Mouse (Mus musculus) spleen, adult 2 months (tissue): Measurements from ENCODE around the gene Slc6a5. TPM values are rescaled to one million over a fixed set of nuclear protein-coding genes. Genes with fewer than 3 reads are reported as not detected.

Experiments used
- DNase-seq, 2 experiments: peaks; one replicate each; pipeline versions ENCODE4 v3.0.0 to v3.0.0-alpha.2; 2012 to 2021; ENCODE audit warnings: low spot score in 2 of 2, low read depth in 1 of 2
- H3K27ac ChIP-seq: fragments of 200-500 bp; 2 replicates; pipeline ENCODE4 v1.5.1; 2012; ENCODE audit warnings: low read length, inconsistent platforms; ENCODE audit not compliant: insufficient read depth
- H3K27me3 ChIP-seq: fragments of 200-500 bp; 2 replicates; pipeline ENCODE4 v1.6.1; 2012; ENCODE audit warnings: mild to moderate bottlenecking, moderate library complexity, low read length, inconsistent platforms; ENCODE audit not compliant: control insufficient read depth, insufficient read depth
- H3K36me3 ChIP-seq: fragments of 200-500 bp; 2 replicates; pipeline ENCODE4 v1.6.1; 2012; ENCODE audit warnings: mild to moderate bottlenecking, low read length, inconsistent platforms; ENCODE audit not compliant: control insufficient read depth, insufficient read depth
- H3K4me1 ChIP-seq: fragments of 200-500 bp; 2 replicates; pipeline ENCODE4 v1.6.1; 2011; ENCODE audit warnings: inconsistent platforms; ENCODE audit not compliant: control insufficient read depth, insufficient read depth, insufficient read length
- H3K4me3 ChIP-seq: fragments of 200-500 bp; 2 replicates; pipeline ENCODE4 v1.5.1; 2011; ENCODE audit warnings: mild to moderate bottlenecking, inconsistent platforms; ENCODE audit not compliant: insufficient read depth, insufficient read length; ENCODE audit errors: extremely low read depth
- CTCF ChIP-seq: fragments of 200-500 bp; IDR thresholded peaks from 2 replicates; pipeline ENCODE4 v1.5.1; 2011; ENCODE audit warnings: mild to moderate bottlenecking, inconsistent platforms; ENCODE audit not compliant: insufficient read depth, insufficient read length, insufficient replicate concordance; ENCODE audit errors: extremely low read depth
- POLR2A ChIP-seq: fragments of 200-500 bp; IDR thresholded peaks from 2 replicates; pipeline ENCODE4 v1.6.1; 2011; ENCODE audit warnings: low read depth, low read length, inconsistent platforms
- WGBS: fragments of 180-500 bp; shearing (Covaris S2); methylation state at CpG from one replicate; pipeline ENCODE4 v1.1.7; 2018; 5-methylcytosine and 5-hydroxymethylcytosine counted together
- polyA plus RNA-seq: library from polyadenylated mRNA; depleted of rRNA; stranded (reverse); fragments of >200 nt; gene quantifications from 2 replicates; pipeline ENCODE4 v1.2.3, GENCODE M21; 2012

The Slc6a5 gene
- polyA plus RNA-seq, 1 experiment = not detected

- no peaks in the 10 kb centered on the region for H3K4me1 ChIP-seq
- no peak overlapping the region for H3K4me3 ChIP-seq
- peaks cover 18% of the 10 kb centered on the region for H3K27me3 ChIP-seq
- TF ChIP-seq CTCF (no peak), POLR2A (no peak)
- no peak for DNase-seq
- 4% methylated on average over 26 of the region's 26 CpGs for WGBS
- H3K27ac ChIP-seq = no peak overlapping the region
- H3K36me3 ChIP-seq = no peaks in the 10 kb centered on the region
These were observed 2.0 kb downstream of the Slc6a5 start for GRCm38 (mm10) chr7:49911947-49912262.

GRCm38 (mm10) chr7:49913164-49913563 is 3.2 kb downstream of the Slc6a5 start:
- WGBS = 10% methylated on average over 4 of the region's 4 CpGs
- no peak for DNase-seq
- Histone ChIP-seq H3K4me1 (no peaks in the 10 kb centered on the region), H3K27me3 (peaks cover 14% of the 10 kb centered on the region), H3K27ac (no peak overlapping the region), H3K4me3 (no peak overlapping the region), H3K36me3 (no peaks in the 10 kb centered on the region)
- no peak for TF ChIP-seq POLR2A
- TF ChIP-seq CTCF = no peak

GRCm38 (mm10) chr7:49913728-49914328 is 3.9 kb downstream of the Slc6a5 start:
- TF ChIP-seq POLR2A (no peak), CTCF (no peak)
- WGBS = 4% methylated on average over 5 of the region's 5 CpGs
- Histone ChIP-seq H3K4me1 (no peaks in the 10 kb centered on the region), H3K27me3 (peaks cover 11% of the 10 kb centered on the region), H3K27ac (no peak overlapping the region), H3K4me3 (no peak overlapping the region), H3K36me3 (no peaks in the 10 kb centered on the region)
- no peak for DNase-seq

- WGBS = 12% methylated on average over 9 of the region's 9 CpGs
- Histone ChIP-seq H3K4me1 (no peaks in the 10 kb centered on the region), H3K4me3 (no peak overlapping the region), H3K27ac (no peak overlapping the region), H3K27me3 (peaks cover 10% of the 10 kb centered on the region), H3K36me3 (no peaks in the 10 kb centered on the region)
- TF ChIP-seq POLR2A (no peak), CTCF (no peak)
- DNase-seq = no peak
These were observed 5.0 kb downstream of the Slc6a5 start for GRCm38 (mm10) chr7:49914946-49915345.

- Histone ChIP-seq H3K4me1 (no peaks in the 10 kb centered on the region), H3K4me3 (no peak overlapping the region), H3K27me3 (peaks cover 10% of the 10 kb centered on the region), H3K36me3 (no peaks in the 10 kb centered on the region), H3K27ac (no peak overlapping the region)
- TF ChIP-seq CTCF = no peak
- TF ChIP-seq POLR2A = no peak
- 6% methylated on average over 11 of the region's 11 CpGs for WGBS
- DNase-seq = no peak
These were observed 5.5 kb downstream of the Slc6a5 start for GRCm38 (mm10) chr7:49915471-49915870.

- H3K36me3 ChIP-seq = no peaks in the 10 kb centered on the region
- no peak overlapping the region for H3K27ac ChIP-seq
- DNase-seq = no peak
- WGBS = 86% methylated on average over 4 of the region's 4 CpGs
- no peak overlapping the region for H3K4me3 ChIP-seq
- H3K27me3 ChIP-seq = 0 out of 2 replicates have a peak, but pooled peaks cover 3% of the 10 kb centered on the region
- TF ChIP-seq POLR2A (no peak), CTCF (no peak)
- H3K4me1 ChIP-seq = no peaks in the 10 kb centered on the region
These were observed 9.5 kb downstream of the Slc6a5 start for GRCm38 (mm10) chr7:49919494-49919893.

GRCm38 (mm10) chr7:49920751-49921150 is 10.8 kb downstream of the Slc6a5 start:
- no peaks in the 10 kb centered on the region for H3K36me3 ChIP-seq
- no peaks in the 10 kb centered on the region for H3K27me3 ChIP-seq
- DNase-seq = no peak
- no peak for TF ChIP-seq CTCF
- no peak for TF ChIP-seq POLR2A
- H3K4me1 ChIP-seq = no peaks in the 10 kb centered on the region
- WGBS = 86% methylated on average over 4 of the region's 4 CpGs
- H3K27ac ChIP-seq = no peak overlapping the region
- no peak overlapping the region for H3K4me3 ChIP-seq
